Mouse (Mus musculus): ENCODE data around the gene Atp5j2. TPM values are rescaled to one million over a fixed set of nuclear protein-coding genes. Genes with fewer than 3 reads are reported as not detected.

Atp5j2 gene
- polyA plus RNA-seq (2014; fragmentation: Illumina TruSeq; extraction: RNeasy Lipid Tissue Mini Kit (QIAGEN cat#74804); ENCODE audit: low read depth, low replicate concordance): 12.5 TPM

DNA sequence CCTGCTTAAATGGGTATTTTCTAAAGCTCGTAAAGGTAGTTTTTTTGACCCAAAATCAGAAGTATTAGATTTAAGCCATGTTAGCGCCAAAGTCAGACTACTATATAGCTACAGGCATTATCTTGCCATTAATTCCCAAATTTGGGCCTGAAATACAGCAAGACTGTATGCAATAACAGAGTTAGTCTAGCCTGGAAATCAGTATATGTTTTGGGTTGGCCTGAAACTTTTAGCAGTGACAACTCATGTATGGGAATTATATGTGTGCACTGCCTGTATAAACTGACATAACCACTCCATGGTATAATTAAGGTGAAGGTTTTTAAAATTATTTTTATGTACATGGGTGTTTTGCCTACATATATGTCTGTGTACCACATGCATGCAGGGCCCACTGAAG, at the start of gene Atp5j2:
TSS of gene Atp5j2 (minus strand) at position 101 of the 400 bp plus-strand sequence.

DNA sequence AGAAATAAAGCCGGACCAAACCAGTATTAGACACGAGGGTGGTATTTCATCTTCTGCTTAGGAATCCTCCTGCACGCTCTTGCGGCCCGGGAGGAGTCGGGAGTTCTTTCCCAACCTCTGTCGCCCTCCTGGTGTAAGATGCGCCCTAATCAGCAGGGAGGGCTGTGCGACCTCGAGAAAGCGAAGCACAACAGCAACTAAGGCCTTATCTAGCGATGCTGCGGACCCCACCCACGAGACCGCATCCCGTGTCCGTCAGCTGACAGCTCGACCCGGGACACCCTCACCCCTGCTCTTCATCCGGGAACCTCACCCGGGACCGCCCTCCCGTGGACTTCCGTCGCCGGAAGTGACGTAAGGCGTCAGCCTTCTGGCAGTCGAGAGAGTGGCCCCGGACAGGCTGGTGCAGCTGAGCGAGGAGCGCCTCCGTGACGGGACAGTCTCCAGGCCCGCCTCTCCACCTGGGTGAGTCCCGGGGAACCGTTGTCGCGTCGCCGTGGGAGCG, 39.6 kb upstream of the Atp5j2 start, which contains the start of gene Zfp655:
TSS of gene Zfp655 (plus strand) at position 349 of the 505 bp plus-strand sequence.

DNA sequence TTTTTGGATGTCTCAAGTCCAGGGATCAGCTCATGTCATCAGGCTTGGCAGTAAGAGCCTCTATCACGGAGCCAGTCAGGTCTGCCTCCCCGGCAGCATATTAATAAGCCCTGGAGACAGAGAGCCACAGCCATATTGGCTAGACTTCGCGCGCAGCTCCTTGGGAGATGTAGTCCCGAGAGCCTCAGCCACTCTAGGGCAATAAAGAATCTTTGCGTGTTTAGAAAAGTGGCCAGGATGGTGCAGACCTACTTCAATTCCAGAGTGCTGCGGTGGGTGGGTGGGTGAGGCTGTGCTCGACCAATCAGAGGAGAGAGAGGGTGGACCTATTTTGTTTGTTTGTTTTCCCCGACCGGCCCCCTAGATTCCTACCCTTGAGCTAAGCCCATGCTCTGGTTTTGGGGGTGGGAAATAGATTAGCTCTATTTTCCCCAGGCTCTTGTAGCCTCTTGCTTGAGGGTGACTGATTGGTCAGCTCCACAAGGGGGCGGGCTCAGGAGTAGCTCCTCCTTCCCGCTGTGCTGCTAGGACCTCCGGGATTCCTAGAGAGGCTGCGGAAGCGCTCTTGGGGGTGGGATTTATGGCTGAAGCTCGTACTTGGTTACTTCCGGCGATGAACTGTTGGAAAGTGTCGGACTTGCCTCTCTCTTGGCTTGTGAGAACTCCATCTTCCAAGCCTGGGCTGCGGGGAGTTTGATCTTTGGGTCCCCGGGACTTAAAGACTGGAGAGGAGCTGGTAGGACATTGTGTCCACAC, 12.3 kb upstream of the Atp5j2 start, which contains the start of gene Zkscan5:
TSS of gene Zkscan5 (plus strand) at position 627 of the 756 bp plus-strand sequence.

GRCm38 (mm10) chr5:145201321-145201991, 9.6 kb upstream of the Atp5j2 start, which contains the start of gene Zkscan14:
Gene Zkscan14 (minus strand): TSS chr5:145201868.

DNA sequence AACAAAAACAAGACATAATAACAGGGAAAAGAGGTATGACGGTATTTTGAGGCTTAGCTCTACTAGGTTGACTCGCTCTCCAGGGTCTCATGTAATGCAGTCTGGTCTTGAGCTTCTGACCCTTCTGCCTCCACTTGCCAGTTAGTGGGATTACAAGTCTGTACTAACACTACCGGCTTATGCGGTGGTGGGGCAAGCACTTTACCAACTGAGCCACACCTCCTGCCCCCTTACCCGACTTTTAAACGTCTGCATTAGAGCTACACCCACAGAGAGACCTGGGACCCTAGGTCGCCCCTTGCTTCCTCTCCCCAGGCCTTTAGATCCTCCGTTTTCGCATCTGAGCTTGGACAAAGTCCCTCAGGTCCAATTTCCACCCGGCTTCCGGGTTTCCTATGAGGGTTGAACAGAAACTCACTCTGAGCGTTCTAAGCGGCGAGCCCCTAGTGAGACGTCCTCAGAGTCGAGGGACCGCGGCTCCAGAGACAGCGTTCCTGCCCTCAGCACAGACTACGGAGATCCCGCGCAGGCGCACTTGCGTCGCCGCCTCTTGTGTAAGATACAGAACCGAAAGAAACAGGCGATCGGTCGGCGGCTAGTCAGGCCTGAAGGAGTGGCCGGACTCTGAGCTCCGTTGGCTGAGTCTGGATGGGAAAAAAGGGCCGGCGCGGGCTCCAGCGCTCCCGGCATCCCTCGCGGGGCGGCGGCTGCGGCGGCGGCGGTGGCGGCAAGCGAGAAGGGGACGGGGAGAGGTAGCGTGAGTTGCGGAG, 25.1 kb downstream of the Atp5j2 start, which contains the start of the genes Ptcd1 and Cpsf4:
TSS of gene Ptcd1 (minus strand) at position 573 of the 770 bp plus-strand sequence.
TSS of gene Cpsf4 (plus strand) at position 678 of the 770 bp plus-strand sequence.

DNA sequence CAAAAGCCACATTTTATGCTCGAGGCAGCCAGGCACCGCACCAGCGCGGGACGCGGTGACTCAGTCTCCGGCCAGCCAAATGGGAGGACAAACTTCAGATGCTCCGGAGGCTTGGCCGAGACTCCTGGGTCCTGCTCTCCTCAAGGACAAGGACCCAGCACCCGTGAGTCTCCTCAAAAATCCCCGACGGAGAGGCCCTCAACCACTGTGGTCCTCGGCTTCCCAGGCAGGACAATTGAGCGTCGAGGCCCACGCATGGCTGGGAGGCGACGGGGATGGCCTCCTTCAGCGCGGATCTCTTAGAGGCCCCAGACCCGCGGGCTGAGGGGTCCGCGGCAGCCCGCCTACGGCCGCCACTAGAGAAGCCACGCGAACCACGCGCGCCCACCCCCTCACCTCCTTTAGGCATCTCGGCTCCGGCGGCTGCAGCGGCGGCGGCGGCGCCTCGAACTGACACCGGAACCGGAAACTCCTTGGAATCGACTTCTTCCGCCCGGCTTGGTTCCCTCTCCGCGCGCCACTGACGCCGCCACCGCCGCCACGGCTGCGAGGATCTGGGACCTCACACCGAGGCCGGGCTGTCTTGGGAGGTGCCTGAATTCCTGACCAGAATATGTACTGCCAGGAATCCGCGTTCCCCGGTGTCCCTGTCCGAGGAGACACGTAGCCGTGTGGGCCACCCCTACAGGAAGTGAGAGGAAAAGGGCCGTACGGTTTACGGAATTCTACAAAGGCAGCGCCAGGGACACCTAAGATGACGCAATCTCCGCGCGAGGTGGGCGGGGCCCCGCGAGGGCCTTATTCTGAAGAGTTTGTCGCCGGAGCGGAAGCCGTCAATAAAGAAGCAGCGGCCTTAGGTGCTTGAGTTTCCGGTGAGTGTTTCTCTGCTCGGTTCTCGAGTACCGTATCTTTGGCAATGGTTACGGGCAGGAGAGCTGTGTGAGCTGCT, 52.0 kb downstream of the Atp5j2 start, which contains the start of the genes Pdap1 and Bud31:
TSS of gene Pdap1 (minus strand) at position 668 of the 949 bp plus-strand sequence.
TSS of gene Bud31 (plus strand) at position 792 of the 949 bp plus-strand sequence.

Other genes starting within 250 kb of the Atp5j2 start
- gene Smurf1, start 226.2 kb downstream of the Atp5j2 start, polyA plus RNA-seq (2014; fragmentation: Illumina TruSeq; extraction: RNeasy Lipid Tissue Mini Kit (QIAGEN cat#74804); ENCODE audit: low read depth, low replicate concordance): 26.5 TPM
- gene Gm4871, start 159.3 kb downstream of the Atp5j2 start, polyA plus RNA-seq (2014; fragmentation: Illumina TruSeq; extraction: RNeasy Lipid Tissue Mini Kit (QIAGEN cat#74804); ENCODE audit: low read depth, low replicate concordance): 52.5 TPM
- 98.7 TPM for gene 1700018F24Rik, start 149.1 kb downstream of the Atp5j2 start, polyA plus RNA-seq (2014; fragmentation: Illumina TruSeq; extraction: RNeasy Lipid Tissue Mini Kit (QIAGEN cat#74804); ENCODE audit: low read depth, low replicate concordance)
- gene Arpc1a, start 108.2 kb downstream of the Atp5j2 start, polyA plus RNA-seq (2014; fragmentation: Illumina TruSeq; extraction: RNeasy Lipid Tissue Mini Kit (QIAGEN cat#74804); ENCODE audit: low read depth, low replicate concordance): 33.9 TPM
- gene Kpna7, start 108.0 kb downstream of the Atp5j2 start, polyA plus RNA-seq (2014; fragmentation: Illumina TruSeq; extraction: RNeasy Lipid Tissue Mini Kit (QIAGEN cat#74804); ENCODE audit: low read depth, low replicate concordance): 0.15 TPM
- 6.2 TPM for gene Arpc1b, start 77.8 kb downstream of the Atp5j2 start, polyA plus RNA-seq (2014; fragmentation: Illumina TruSeq; extraction: RNeasy Lipid Tissue Mini Kit (QIAGEN cat#74804); ENCODE audit: low read depth, low replicate concordance)
- gene Pdap1, start 51.8 kb downstream of the Atp5j2 start, polyA plus RNA-seq (2014; fragmentation: Illumina TruSeq; extraction: RNeasy Lipid Tissue Mini Kit (QIAGEN cat#74804); ENCODE audit: low read depth, low replicate concordance): 46.0 TPM
- 259 TPM for gene Bud31, start 51.7 kb downstream of the Atp5j2 start, polyA plus RNA-seq (2014; fragmentation: Illumina TruSeq; extraction: RNeasy Lipid Tissue Mini Kit (QIAGEN cat#74804); ENCODE audit: low read depth, low replicate concordance)
- gene Ptcd1, start 25.0 kb downstream of the Atp5j2 start, polyA plus RNA-seq (2014; fragmentation: Illumina TruSeq; extraction: RNeasy Lipid Tissue Mini Kit (QIAGEN cat#74804); ENCODE audit: low read depth, low replicate concordance): 1.6 TPM
- gene Cpsf4, start 24.8 kb downstream of the Atp5j2 start, polyA plus RNA-seq (2014; fragmentation: Illumina TruSeq; extraction: RNeasy Lipid Tissue Mini Kit (QIAGEN cat#74804); ENCODE audit: low read depth, low replicate concordance): 3.9 TPM
- gene Zkscan14, start 9.8 kb upstream of the Atp5j2 start, polyA plus RNA-seq (2014; fragmentation: Illumina TruSeq; extraction: RNeasy Lipid Tissue Mini Kit (QIAGEN cat#74804); ENCODE audit: low read depth, low replicate concordance): 2.4 TPM
- gene Zkscan5, start 12.5 kb upstream of the Atp5j2 start, polyA plus RNA-seq (2014; fragmentation: Illumina TruSeq; extraction: RNeasy Lipid Tissue Mini Kit (QIAGEN cat#74804); ENCODE audit: low read depth, low replicate concordance): 11.5 TPM
- 31.9 TPM for gene Zfp655, start 39.7 kb upstream of the Atp5j2 start, polyA plus RNA-seq (2014; fragmentation: Illumina TruSeq; extraction: RNeasy Lipid Tissue Mini Kit (QIAGEN cat#74804); ENCODE audit: low read depth, low replicate concordance)
- 0.11 TPM for gene Zscan25, start 88.4 kb upstream of the Atp5j2 start, polyA plus RNA-seq (2014; fragmentation: Illumina TruSeq; extraction: RNeasy Lipid Tissue Mini Kit (QIAGEN cat#74804); ENCODE audit: low read depth, low replicate concordance)
- gene Cyp3a57, start 153.2 kb upstream of the Atp5j2 start, polyA plus RNA-seq (2014; fragmentation: Illumina TruSeq; extraction: RNeasy Lipid Tissue Mini Kit (QIAGEN cat#74804); ENCODE audit: low read depth, low replicate concordance): 0.60 TPM

All from testis, adult 10 weeks (tissue).